Mouse (Mus musculus) embryonic facial prominence, embryonic 15.5 days (tissue): ENCODE data around the gene Csde1. TPM values are rescaled to one million over a fixed set of nuclear protein-coding genes. Genes with fewer than 3 reads are reported as not detected.

Experiments used
- ATAC-seq: fragments of 200-750 bp; cut with Nextera tagmentation; 2 replicates; pipeline ENCODE4 v1.8.0; 2017; ENCODE audit warnings: low read depth, moderate TSS enrichment; ENCODE audit not compliant: insufficient number of reproducible peaks, low FRiP score, low TSS enrichment
- H3K27ac ChIP-seq: fragments of 300-500 bp; sonication (generic); replicated peaks from 2 replicates; pipeline ENCODE4 v1.5.1; 2015; ENCODE audit warnings: mild to moderate bottlenecking, inconsistent platforms
- H3K27me3 ChIP-seq: fragments of 300-500 bp; sonication (generic); 2 replicates; pipeline ENCODE4 v1.6.1; 2015; ENCODE audit warnings: inconsistent platforms
- H3K36me3 ChIP-seq: fragments of 300-500 bp; sonication (generic); 2 replicates; pipeline ENCODE4 v1.6.1; 2015; ENCODE audit warnings: mild to moderate bottlenecking, inconsistent platforms
- H3K4me1 ChIP-seq: fragments of 300-500 bp; sonication (generic); 2 replicates; pipeline ENCODE4 v1.6.1; 2015; ENCODE audit warnings: inconsistent platforms
- H3K4me2 ChIP-seq: fragments of 300-500 bp; sonication (generic); replicated peaks from 2 replicates; pipeline ENCODE4 v1.6.1; 2015; ENCODE audit warnings: mild to moderate bottlenecking, inconsistent platforms
- H3K4me3 ChIP-seq: fragments of 300-500 bp; sonication (generic); replicated peaks from 2 replicates; pipeline ENCODE4 v1.5.1; 2015; ENCODE audit warnings: mild to moderate bottlenecking, inconsistent platforms
- H3K9ac ChIP-seq: fragments of 300-500 bp; sonication (generic); 2 replicates; pipeline ENCODE4 v1.6.1; 2015; ENCODE audit warnings: inconsistent platforms
- H3K9me3 ChIP-seq: fragments of 300-500 bp; sonication (generic); replicated peaks from 2 replicates; pipeline ENCODE4 v1.6.1; 2016; ENCODE audit warnings: inconsistent platforms
- WGBS: fragments of 180-500 bp; shearing (Covaris S2); methylation state at CpG from one replicate; pipeline ENCODE4 v1.1.7; 2015; 5-methylcytosine and 5-hydroxymethylcytosine counted together
- polyA plus RNA-seq: library from polyadenylated mRNA; unstranded; fragments of >200 nt; fragmentation: Nextera tagmentation; extraction: Ambion mirVana; gene quantifications from 2 replicates; pipeline ENCODE4 v1.2.1, GENCODE M21; 2015

Gene Csde1
- polyA plus RNA-seq, 1 experiment from 2014 or later, result 298 TPM

DNA sequence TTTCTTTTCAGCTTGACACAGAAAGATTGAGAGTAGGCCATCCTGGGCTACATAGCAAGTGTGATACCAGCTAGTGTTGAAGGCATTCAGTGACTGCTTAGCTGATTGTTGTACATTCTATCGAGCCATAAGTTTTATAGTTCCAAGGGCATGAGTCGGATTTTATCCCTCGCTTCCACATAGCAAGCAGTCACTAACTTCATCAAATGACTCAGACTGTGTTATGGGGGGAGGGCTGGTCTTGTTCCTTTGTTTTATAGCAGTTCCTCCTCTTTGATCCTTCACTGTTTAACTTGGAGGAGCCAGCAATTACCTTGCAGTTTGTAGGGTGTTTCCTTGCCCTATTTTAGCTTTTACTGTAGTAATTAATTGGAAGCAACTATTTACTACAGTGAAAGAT is 22.6 kb upstream of the Csde1 start:
- Histone ChIP-seq H3K36me3 (peaks cover 42% of the 10 kb centered on the region), H3K27me3 (no peaks in the 10 kb centered on the region), H3K4me1 (peaks cover 16% of the 10 kb centered on the region), H3K9ac (no peak overlapping the region), H3K4me2 (no peak overlapping the region), H3K27ac (no peak overlapping the region), H3K4me3 (no peak overlapping the region), H3K9me3 (no peaks in the 10 kb centered on the region)
- no peak for ATAC-seq
- WGBS, result 77% methylated on average over 3 of the region's 3 CpGs

DNA sequence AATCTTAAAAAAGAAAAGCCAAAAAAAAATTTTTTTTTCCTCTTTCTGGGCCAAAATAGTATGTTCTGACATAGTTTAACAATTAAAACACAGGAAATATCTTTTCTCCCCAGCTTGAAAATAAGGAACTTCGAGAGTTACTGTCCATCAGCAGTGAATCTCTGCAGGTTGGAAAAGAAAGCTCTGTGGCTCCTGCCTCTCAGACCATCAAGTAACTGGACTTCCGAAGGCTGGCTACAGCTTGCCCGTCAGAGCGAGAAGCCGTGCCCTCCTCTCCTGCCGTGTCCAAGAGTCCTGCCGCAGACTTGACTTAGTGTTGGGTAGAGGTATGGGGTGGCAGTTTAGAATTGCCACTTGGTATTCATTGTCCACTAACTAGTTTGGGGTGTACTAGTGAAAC is 18.6 kb upstream of the Csde1 start:
- H3K36me3 ChIP-seq, result peaks cover 60% of the 10 kb centered on the region
- no peak overlapping the region for H3K27ac ChIP-seq
- no peaks in the 10 kb centered on the region for H3K27me3 ChIP-seq
- H3K4me2 ChIP-seq, result no peak overlapping the region
- WGBS, result 95% methylated on average over 7 of the region's 7 CpGs
- no peak overlapping the region for H3K9ac ChIP-seq
- H3K9me3 ChIP-seq, result no peaks in the 10 kb centered on the region
- H3K4me1 ChIP-seq, result peaks cover 9% of the 10 kb centered on the region
- ATAC-seq, result no peak
- no peak overlapping the region for H3K4me3 ChIP-seq

- peaks cover 13% of the 10 kb centered on the region for H3K4me1 ChIP-seq
- H3K4me2 ChIP-seq, result no peak overlapping the region
- 72% methylated on average over 2 of the region's 2 CpGs for WGBS
- H3K9ac ChIP-seq, result no peak overlapping the region
- H3K27me3 ChIP-seq, result no peaks in the 10 kb centered on the region
- no peaks in the 10 kb centered on the region for H3K9me3 ChIP-seq
- ATAC-seq, result no peak
- no peaks in the 10 kb centered on the region for H3K36me3 ChIP-seq
- H3K27ac ChIP-seq, result no peak overlapping the region
- H3K4me3 ChIP-seq, result no peak overlapping the region
Observed at GRCm38 (mm10) chr3:103017350-103017749, 2.9 kb upstream of the Csde1 start.

GRCm38 (mm10) chr3:103019462-103019861 is 764 bp upstream of the Csde1 start:
- 96% methylated on average over 2 of the region's 2 CpGs for WGBS
- H3K4me2 ChIP-seq, result peak overlapping the region; percentile 58
- no peaks in the 10 kb centered on the region for H3K9me3 ChIP-seq
- H3K27me3 ChIP-seq, result no peaks in the 10 kb centered on the region
- ATAC-seq, result no peak
- peaks cover 16% of the 10 kb centered on the region for H3K4me1 ChIP-seq
- peak overlapping the region; percentile 97 for H3K27ac ChIP-seq
- no peak overlapping the region for H3K9ac ChIP-seq
- H3K36me3 ChIP-seq, result no peaks in the 10 kb centered on the region
- peak overlapping the region; percentile 94; the same call in 1 of the 2 replicates for H3K4me3 ChIP-seq

DNA sequence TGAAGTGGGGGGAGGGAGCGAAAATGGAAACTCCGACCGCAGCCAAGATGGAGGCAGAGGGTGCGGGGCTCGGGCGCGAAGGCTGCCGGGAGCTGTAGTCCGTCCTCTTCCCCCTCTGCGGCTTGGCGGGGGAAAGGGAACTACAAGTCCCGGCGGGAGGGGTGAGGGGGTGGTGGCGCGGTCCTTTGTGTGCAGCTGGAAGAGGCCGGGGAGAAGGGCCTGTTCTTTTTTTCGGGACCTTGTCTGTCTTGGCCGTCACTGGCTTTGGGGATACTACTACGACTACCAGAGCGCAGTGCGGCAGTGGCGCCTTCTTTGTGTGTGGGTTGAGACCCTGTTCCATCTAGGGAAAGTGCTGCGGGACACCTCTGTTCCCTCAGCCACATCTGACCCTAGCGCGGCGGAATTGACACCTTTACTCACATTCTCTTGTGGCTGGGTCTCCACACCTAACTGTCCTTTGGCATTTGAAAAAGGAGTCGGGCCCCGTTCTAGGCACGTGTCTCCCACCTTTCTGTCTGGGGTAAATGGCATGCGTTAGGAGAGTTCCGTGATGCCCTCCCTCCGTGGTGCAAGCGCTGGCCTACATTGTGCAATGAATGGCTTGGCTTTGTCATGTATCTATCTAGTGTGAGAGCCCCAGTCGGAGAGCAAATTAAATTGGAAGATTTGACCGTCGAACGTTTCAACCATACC is 865 bp downstream of the Csde1 start:
- Histone ChIP-seq H3K36me3 (no peaks in the 10 kb centered on the region), H3K4me2 (peak overlapping the region; percentile 58), H3K4me1 (peaks cover 16% of the 10 kb centered on the region), H3K27me3 (no peaks in the 10 kb centered on the region), H3K27ac (peak overlapping the region; percentile 97), H3K9me3 (no peaks in the 10 kb centered on the region), H3K9ac (peak overlapping the region; percentile 98), H3K4me3 (peak overlapping the region; percentile 94)
- peak; percentile 91 for ATAC-seq
- WGBS, result under 1% methylated on average over 35 of the region's 37 CpGs

DNA sequence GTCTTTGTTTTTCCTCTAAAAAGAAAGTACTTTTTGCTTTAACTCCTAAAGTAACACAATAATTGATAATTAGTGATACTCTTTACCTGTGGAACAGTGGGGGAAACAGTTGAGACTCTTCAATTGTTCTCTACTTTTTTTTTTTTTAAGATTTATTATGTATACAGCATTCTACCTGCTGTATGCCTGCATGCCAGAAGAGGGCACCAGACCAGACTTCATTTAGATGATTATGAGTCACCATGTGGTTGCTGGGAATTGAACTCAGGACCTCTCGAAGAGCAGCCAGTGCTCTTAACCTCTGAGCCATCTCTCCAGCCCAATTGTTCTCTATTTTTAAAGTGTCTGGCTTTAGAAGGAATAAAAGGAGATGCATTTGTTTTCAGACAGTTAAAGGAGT is 5.9 kb downstream of the Csde1 start:
- Histone ChIP-seq H3K36me3 (peaks cover 30% of the 10 kb centered on the region), H3K27ac (no peak overlapping the region), H3K4me3 (no peak overlapping the region), H3K9ac (no peak overlapping the region), H3K9me3 (no peaks in the 10 kb centered on the region), H3K4me1 (peaks cover 12% of the 10 kb centered on the region), H3K4me2 (no peak overlapping the region), H3K27me3 (no peaks in the 10 kb centered on the region)
- WGBS, result 84% methylated on average over 1 of the region's 1 CpGs
- no peak for ATAC-seq

DNA sequence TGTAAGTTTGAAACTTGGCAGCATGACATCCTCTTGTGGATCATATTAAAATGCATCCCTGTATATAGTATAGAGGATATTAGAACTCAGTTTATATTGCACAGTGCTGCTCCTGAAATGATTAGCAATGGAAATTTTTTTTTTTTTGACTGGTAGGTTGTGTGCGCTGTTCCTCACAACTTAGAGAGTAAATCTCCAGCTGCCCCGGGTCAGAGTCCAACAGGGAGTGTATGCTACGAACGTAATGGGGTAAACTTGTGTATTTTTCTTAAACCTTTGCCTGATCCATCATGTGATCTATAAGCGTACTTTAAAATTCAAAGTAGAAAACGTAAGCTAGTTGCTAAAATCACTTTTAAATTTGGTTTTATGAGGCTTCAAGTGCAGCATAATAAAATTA is 20.1 kb downstream of the Csde1 start:
- no peak overlapping the region for H3K4me2 ChIP-seq
- H3K9ac ChIP-seq, result no peak overlapping the region
- H3K36me3 ChIP-seq, result peaks cover 54% of the 10 kb centered on the region
- no peak for ATAC-seq
- H3K4me3 ChIP-seq, result no peak overlapping the region
- 95% methylated on average over 6 of the region's 6 CpGs for WGBS
- no peaks in the 10 kb centered on the region for H3K9me3 ChIP-seq
- H3K27me3 ChIP-seq, result no peaks in the 10 kb centered on the region
- H3K27ac ChIP-seq, result no peak overlapping the region
- no peaks in the 10 kb centered on the region for H3K4me1 ChIP-seq

DNA sequence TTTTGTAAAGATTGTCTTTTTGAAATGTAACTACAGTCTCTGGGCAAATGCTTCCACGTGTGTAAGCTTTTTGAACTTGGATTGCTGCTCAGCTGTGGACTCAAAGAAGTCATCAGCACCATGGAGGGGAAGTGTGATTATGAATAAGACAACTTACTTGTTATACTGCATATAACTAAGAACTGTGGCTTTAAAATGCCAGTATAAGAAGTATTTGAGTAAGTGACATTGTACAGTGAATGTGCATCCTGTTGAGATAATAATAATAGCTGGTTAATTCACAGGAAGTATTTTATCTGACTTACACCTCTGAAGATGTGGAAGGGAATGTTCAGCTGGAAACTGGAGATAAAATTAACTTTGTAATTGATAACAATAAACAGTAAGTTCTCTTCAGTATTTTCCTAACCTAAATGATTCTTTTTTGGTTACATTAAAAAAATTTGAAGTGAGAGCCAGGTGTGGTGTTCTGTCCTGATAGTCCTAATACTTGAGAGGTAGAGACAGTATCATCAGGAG is 20.7 kb downstream of the Csde1 start:
- ATAC-seq, result no peak
- Histone ChIP-seq H3K9me3 (no peaks in the 10 kb centered on the region), H3K4me1 (no peaks in the 10 kb centered on the region), H3K9ac (no peak overlapping the region), H3K36me3 (peaks cover 59% of the 10 kb centered on the region), H3K4me2 (no peak overlapping the region), H3K27me3 (no peaks in the 10 kb centered on the region), H3K4me3 (no peak overlapping the region), H3K27ac (no peak overlapping the region)
- 80% methylated on average over 1 of the region's 1 CpGs for WGBS

GRCm38 (mm10) chr3:103056016-103056595 is 35.9 kb downstream of the Csde1 start:
- 78% methylated on average over 5 of the region's 5 CpGs for WGBS
- H3K9me3 ChIP-seq, result no peaks in the 10 kb centered on the region
- no peak overlapping the region for H3K27ac ChIP-seq
- no peaks in the 10 kb centered on the region for H3K27me3 ChIP-seq
- no peaks in the 10 kb centered on the region; the same call in 1 of the 2 replicates for H3K4me1 ChIP-seq
- no peak overlapping the region for H3K4me3 ChIP-seq
- H3K4me2 ChIP-seq, result no peak overlapping the region
- no peak overlapping the region for H3K9ac ChIP-seq
- peaks cover 63% of the 10 kb centered on the region for H3K36me3 ChIP-seq
- no peak for ATAC-seq

- Histone ChIP-seq H3K4me3 (peak overlapping the region; percentile 81), H3K4me2 (peak overlapping the region; percentile 74), H3K4me1 (no peaks in the 10 kb centered on the region; the same call in 1 of the 2 replicates), H3K9me3 (no peaks in the 10 kb centered on the region), H3K9ac (peak overlapping the region; percentile 18; the same call in 1 of the 2 replicates), H3K36me3 (peaks cover 65% of the 10 kb centered on the region), H3K27me3 (no peaks in the 10 kb centered on the region), H3K27ac (peak overlapping the region; percentile 98)
- WGBS, result 3% methylated on average over 10 of the region's 10 CpGs
- no peak for ATAC-seq
Observed at GRCm38 (mm10) chr3:103057752-103058151, 37.5 kb downstream of the Csde1 start.

- Histone ChIP-seq H3K4me2 (peak within 1 kb of the TSS; percentile 74), H3K4me3 (peak within 1 kb of the TSS; percentile 81), H3K27me3 (no peaks in the 10 kb centered on the region), H3K9me3 (no peaks in the 10 kb centered on the region), H3K9ac (peak within 1 kb of the TSS; percentile 68), H3K27ac (peak within 1 kb of the TSS; percentile 98), H3K36me3 (peaks cover 68% of the 10 kb centered on the region), H3K4me1 (no peaks in the 10 kb centered on the region; the same call in 1 of the 2 replicates)
- peak; percentile 97 for ATAC-seq
- WGBS, result 2% methylated on average over 46 of the region's 46 CpGs
Observed at GRCm38 (mm10) chr3:103058207-103059157, 38.3 kb downstream of the Csde1 start, which contains the start of gene Nras. Nras (plus strand) TSS chr3:103058285.
